Mouse (Mus musculus): Measurements from ENCODE around the gene Cdh4.

Gene Cdh4

GRCm38 (mm10) chr2:179598886-179599285, 156.7 kb downstream of the Cdh4 start:
- DNase-seq (ENCODE audit: low spot score in 2 of 2): no peak

GRCm38 (mm10) chr2:179599886-179600285, 157.7 kb downstream of the Cdh4 start:
- DNase-seq (ENCODE audit: low spot score in 2 of 2): no peak

- no peak for DNase-seq (ENCODE audit: low spot score in 2 of 2)
Observed at GRCm38 (mm10) chr2:179600347-179600746, 158.1 kb downstream of the Cdh4 start.

GRCm38 (mm10) chr2:179601167-179601566, 158.9 kb downstream of the Cdh4 start:
- no peak for DNase-seq (ENCODE audit: low spot score in 2 of 2)

- no peak for DNase-seq (ENCODE audit: low spot score in 2 of 2)
Observed at GRCm38 (mm10) chr2:179604746-179605145, 162.5 kb downstream of the Cdh4 start.

GRCm38 (mm10) chr2:179605255-179605654, 163.0 kb downstream of the Cdh4 start:
- no peak for DNase-seq (ENCODE audit: low spot score in 2 of 2)

GRCm38 (mm10) chr2:179606341-179606740, 164.1 kb downstream of the Cdh4 start:
- no peak for DNase-seq (ENCODE audit: low spot score in 2 of 2)

- no peak for DNase-seq (ENCODE audit: low spot score in 2 of 2)
Observed at GRCm38 (mm10) chr2:179615906-179616305, 173.7 kb downstream of the Cdh4 start.

- DNase-seq (ENCODE audit: low spot score in 2 of 2): no peak
Observed at GRCm38 (mm10) chr2:179623643-179624473, 181.6 kb downstream of the Cdh4 start.

- no peak for DNase-seq (ENCODE audit: low spot score in 2 of 2)
Observed at GRCm38 (mm10) chr2:179627563-179627962, 185.3 kb downstream of the Cdh4 start.

- DNase-seq (ENCODE audit: low spot score in 2 of 2): no peak
Observed at GRCm38 (mm10) chr2:179630720-179631119, 188.5 kb downstream of the Cdh4 start.

GRCm38 (mm10) chr2:179640576-179641301, 198.5 kb downstream of the Cdh4 start:
- no peak for DNase-seq (ENCODE audit: low spot score in 2 of 2)

- no peak for DNase-seq (ENCODE audit: low spot score in 2 of 2)
Observed at GRCm38 (mm10) chr2:179648573-179649263, 206.5 kb downstream of the Cdh4 start.

- DNase-seq (ENCODE audit: low spot score in 2 of 2): no peak
Observed at GRCm38 (mm10) chr2:179649370-179649769, 207.1 kb downstream of the Cdh4 start.

GRCm38 (mm10) chr2:179650168-179650567, 207.9 kb downstream of the Cdh4 start:
- no peak for DNase-seq (ENCODE audit: low spot score in 2 of 2)

GRCm38 (mm10) chr2:179655506-179655905, 213.3 kb downstream of the Cdh4 start:
- DNase-seq (ENCODE audit: low spot score in 2 of 2): no peak

- no peak for DNase-seq (ENCODE audit: low spot score in 2 of 2)
Observed at GRCm38 (mm10) chr2:179659254-179659653, 217.0 kb downstream of the Cdh4 start.

GRCm38 (mm10) chr2:179661998-179662714, 219.9 kb downstream of the Cdh4 start:
- no peak for DNase-seq (ENCODE audit: low spot score in 2 of 2)

GRCm38 (mm10) chr2:179662739-179663138, 220.5 kb downstream of the Cdh4 start:
- DNase-seq (ENCODE audit: low spot score in 2 of 2): no peak

- no peak for DNase-seq (ENCODE audit: low spot score in 2 of 2)
Observed at GRCm38 (mm10) chr2:179663652-179664051, 221.4 kb downstream of the Cdh4 start.

- no peak for DNase-seq (ENCODE audit: low spot score in 2 of 2)
Observed at GRCm38 (mm10) chr2:179664171-179664608, 222.0 kb downstream of the Cdh4 start.

GRCm38 (mm10) chr2:179670689-179671088, 228.5 kb downstream of the Cdh4 start:
- no peak for DNase-seq (ENCODE audit: low spot score in 2 of 2)
